Mouse (Mus musculus) liver, adult 2 months (tissue): ENCODE results near the gene Fam102b.

Experiments used
- CTCF ChIP-seq: fragments of 200-500 bp; IDR thresholded peaks from 2 replicates; pipeline ENCODE4 v1.5.1; 2011; ENCODE audit warnings: low read depth, low read length, control low read depth
- POLR2A ChIP-seq: fragments of 200-500 bp; IDR thresholded peaks from 2 replicates; pipeline ENCODE4 v1.6.1; 2011; ENCODE audit warnings: low read length, control low read depth; ENCODE audit not compliant: insufficient read depth; ENCODE audit errors: extremely low read depth

DNA sequence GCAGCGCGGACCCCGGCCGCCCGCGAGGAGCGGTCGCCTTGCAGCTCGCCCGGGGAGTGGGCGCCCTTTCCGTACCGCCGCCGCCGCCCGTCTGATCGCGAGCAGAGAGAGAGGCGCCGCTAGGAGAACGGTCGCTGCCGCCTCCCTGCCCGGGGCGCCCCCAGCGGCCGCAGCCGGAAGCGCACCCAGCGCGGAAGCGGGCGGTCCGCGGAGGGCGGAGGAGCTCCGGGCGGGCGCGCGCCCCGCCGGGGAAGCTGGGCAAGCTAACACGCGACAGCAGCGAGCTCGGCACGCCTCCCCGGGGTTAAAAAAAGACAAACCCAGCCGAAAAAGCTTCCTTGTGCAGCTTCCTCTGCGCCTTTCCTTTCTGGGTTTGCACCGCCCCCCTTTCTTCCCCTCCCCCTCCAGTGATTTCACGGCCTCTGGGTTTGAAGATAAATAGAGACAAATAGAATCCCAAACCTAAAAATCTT lies at the start of gene Fam102b:
- TF ChIP-seq POLR2A, result 0 out of 2 replicates have a peak, but pooled peaks have one; percentile 24
- peak; percentile 81 for TF ChIP-seq CTCF
